Mouse (Mus musculus) cerebellum, adult 2 months (tissue): Measurements from ENCODE around the gene Tcf3. TPM values are rescaled to one million over a fixed set of nuclear protein-coding genes. Genes with fewer than 3 reads are reported as not detected.
A peak's percentile ranks its signal among the peaks of the same experiment; 100 is the strongest.

Experiments used
- DNase-seq, 2 experiments: peaks; one replicate each; pipeline ENCODE4 v3.0.0; 2021
- H3K27ac ChIP-seq: fragments of 200-500 bp; 2 replicates; pipeline ENCODE4 v1.5.1; 2012; ENCODE audit warnings: low read length, control low read depth, inconsistent platforms; ENCODE audit not compliant: insufficient read depth
- H3K27me3 ChIP-seq: fragments of 200-500 bp; 2 replicates; pipeline ENCODE4 v1.6.1; 2012; ENCODE audit warnings: inconsistent platforms, mild to moderate bottlenecking, low read length, moderate library complexity; ENCODE audit not compliant: control insufficient read depth, insufficient read depth
- H3K4me1 ChIP-seq: fragments of 200-500 bp; 2 replicates; pipeline ENCODE4 v1.6.1; 2011; ENCODE audit warnings: low read length; ENCODE audit not compliant: control insufficient read depth, insufficient read depth
- H3K4me3 ChIP-seq: fragments of 200-500 bp; replicated peaks from 2 replicates; pipeline ENCODE3; 2011; ENCODE audit warnings: mild to moderate bottlenecking, low read depth, low read length, control low read depth; ENCODE audit not compliant: insufficient read depth
- CTCF ChIP-seq: fragments of 200-500 bp; IDR thresholded peaks from 2 replicates; pipeline ENCODE4 v1.5.1; 2011; ENCODE audit warnings: low read depth, mild to moderate bottlenecking, control low read depth, low read length, moderate library complexity, borderline replicate concordance; ENCODE audit not compliant: insufficient read depth
- POLR2A ChIP-seq: fragments of 200-500 bp; IDR thresholded peaks from 2 replicates; pipeline ENCODE4 v1.6.1; 2011; ENCODE audit warnings: low read length, control low read depth, borderline replicate concordance; ENCODE audit not compliant: insufficient read depth
- WGBS: fragments of 180-500 bp; shearing (Covaris S2); methylation state at CpG from one replicate; pipeline ENCODE4 v1.1.7; 2018; 5-methylcytosine and 5-hydroxymethylcytosine counted together
- polyA plus RNA-seq: library from polyadenylated mRNA; depleted of rRNA; stranded (reverse); fragments of >200 nt; gene quantifications from 2 replicates; pipeline ENCODE4 v1.2.3, GENCODE M21; 2012

Gene Tcf3
- polyA plus RNA-seq, 1 experiment: 34.2 TPM

DNA sequence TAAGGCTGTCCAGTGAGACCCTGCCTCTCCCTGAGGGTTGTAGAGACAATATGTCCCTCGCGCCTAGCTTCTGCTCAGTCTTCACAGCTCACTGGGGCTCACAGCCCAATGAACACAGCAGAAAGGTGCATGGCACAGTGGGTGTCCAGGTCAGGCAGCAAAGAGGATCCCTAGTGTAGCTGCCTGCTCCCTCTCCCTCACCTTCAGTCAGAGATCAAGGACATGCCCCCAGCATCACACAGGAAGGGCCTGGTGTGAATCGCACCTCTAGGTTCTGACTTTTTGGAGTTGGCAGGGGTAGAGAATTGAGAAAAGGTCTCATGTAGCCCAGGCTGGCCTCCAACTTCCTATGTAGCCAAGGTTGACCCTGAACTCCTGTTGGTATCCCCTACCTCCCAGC is 1.4 kb upstream of the Tcf3 start:
- peaks cover 5% of the 10 kb centered on the region for H3K4me1 ChIP-seq
- no peak overlapping the region for H3K27ac ChIP-seq
- 70% methylated on average over 3 of the region's 3 CpGs for WGBS
- DNase-seq: peak in 1 of 2 experiments; percentile 27
- no peak overlapping the region for H3K4me3 ChIP-seq
- H3K27me3 ChIP-seq: no peaks in the 10 kb centered on the region
- TF ChIP-seq POLR2A (no peak), CTCF (no peak)

DNA sequence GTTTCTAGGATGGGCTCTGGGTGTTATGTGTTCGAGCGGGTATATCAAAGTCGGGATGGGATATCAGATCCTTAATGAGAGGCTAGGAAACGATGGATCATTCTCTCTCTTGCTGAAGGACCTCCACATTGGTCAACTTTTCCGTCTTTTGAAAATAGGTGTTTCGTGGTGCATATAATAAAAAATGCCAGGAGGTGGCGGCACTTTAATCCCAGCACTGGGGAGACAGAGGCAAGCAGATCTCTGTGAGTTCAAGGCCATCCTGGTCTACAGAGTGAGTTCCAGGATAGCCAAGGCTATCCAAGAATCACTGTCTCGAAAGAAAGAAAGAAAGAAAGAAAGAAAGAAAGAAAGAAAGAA is 766 bp upstream of the Tcf3 start:
- WGBS: 9% methylated on average over 8 of the region's 8 CpGs
- no peak overlapping the region for H3K27ac ChIP-seq
- H3K4me3 ChIP-seq: no peak overlapping the region
- H3K27me3 ChIP-seq: no peaks in the 10 kb centered on the region
- TF ChIP-seq POLR2A (no peak), CTCF (no peak)
- peaks cover 5% of the 10 kb centered on the region for H3K4me1 ChIP-seq
- no peak for DNase-seq

- DNase-seq: peak in 1 of 2 experiments; percentile 52
- peak overlapping the region; percentile 78 for H3K27ac ChIP-seq
- H3K4me1 ChIP-seq: peaks cover 5% of the 10 kb centered on the region
- TF ChIP-seq CTCF: no peak
- TF ChIP-seq POLR2A: no peak
- peak overlapping the region; percentile 62 for H3K4me3 ChIP-seq
- under 1% methylated on average over 59 of the region's 60 CpGs for WGBS
- no peaks in the 10 kb centered on the region for H3K27me3 ChIP-seq
These were observed 423 bp downstream of the Tcf3 start for GRCm38 (mm10) chr10:80432936-80433512.

DNA sequence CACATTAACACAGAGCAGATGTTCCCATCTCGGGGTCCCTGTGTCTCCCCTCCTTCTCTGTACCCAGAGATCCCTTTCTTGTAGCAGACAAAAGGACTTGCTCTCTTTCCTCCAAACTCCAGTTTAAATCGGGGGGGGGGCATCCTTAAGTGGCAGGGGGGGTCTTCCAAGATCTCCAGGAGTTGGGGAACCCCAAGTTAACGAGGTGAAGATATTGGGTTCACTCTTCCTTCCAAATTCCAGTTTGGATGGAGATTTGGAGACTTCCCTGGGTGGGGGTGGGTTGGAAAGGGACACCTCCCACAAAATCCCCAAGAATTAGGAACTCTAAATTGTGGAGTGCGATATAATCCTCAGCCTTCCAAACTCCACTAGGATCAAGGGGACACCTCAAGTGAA is 1.1 kb downstream of the Tcf3 start:
- Histone ChIP-seq H3K27me3 (no peaks in the 10 kb centered on the region), H3K4me1 (peaks cover 5% of the 10 kb centered on the region), H3K27ac (no peak overlapping the region), H3K4me3 (peak overlapping the region; percentile 62)
- TF ChIP-seq POLR2A (no peak), CTCF (no peak)
- no peak for DNase-seq
- 7% methylated on average over 4 of the region's 4 CpGs for WGBS

- H3K27ac ChIP-seq: no peak overlapping the region
- TF ChIP-seq POLR2A (no peak), CTCF (no peak)
These were observed 1.7 kb downstream of the Tcf3 start for GRCm38 (mm10) chr10:80431570-80432386.

GRCm38 (mm10) chr10:80430375-80430980 is 3.0 kb downstream of the Tcf3 start:
- H3K4me1 ChIP-seq: peaks cover 5% of the 10 kb centered on the region

More at GRCm38 (mm10) chr10:80431570-80432386, 1.7 kb downstream of the Tcf3 start:
- no peak overlapping the region for H3K4me3 ChIP-seq
- no peak for DNase-seq
- H3K4me1 ChIP-seq: peaks cover 5% of the 10 kb centered on the region
- H3K27me3 ChIP-seq: no peaks in the 10 kb centered on the region
- WGBS: 17% methylated on average over 16 of the region's 16 CpGs

GRCm38 (mm10) chr10:80429800-80430199 is 3.6 kb downstream of the Tcf3 start:
- Histone ChIP-seq H3K27me3 (no peaks in the 10 kb centered on the region), H3K4me1 (peaks cover 5% of the 10 kb centered on the region), H3K27ac (no peak overlapping the region), H3K4me3 (no peak overlapping the region)
- WGBS: 76% methylated on average over 8 of the region's 8 CpGs
- TF ChIP-seq POLR2A: no peak
- TF ChIP-seq CTCF: no peak
- no peak for DNase-seq

More at GRCm38 (mm10) chr10:80430375-80430980, 3.0 kb downstream of the Tcf3 start:
- H3K27ac ChIP-seq: no peak overlapping the region
- TF ChIP-seq CTCF: no peak
- no peak for TF ChIP-seq POLR2A
- no peak for DNase-seq
- no peak overlapping the region for H3K4me3 ChIP-seq
- WGBS: 48% methylated on average over 8 of the region's 8 CpGs
- H3K27me3 ChIP-seq: no peaks in the 10 kb centered on the region

- no peak for TF ChIP-seq CTCF
These were observed 8.4 kb downstream of the Tcf3 start for GRCm38 (mm10) chr10:80425041-80425440.

More at GRCm38 (mm10) chr10:80425041-80425440, 8.4 kb downstream of the Tcf3 start:
- H3K4me1 ChIP-seq: peaks cover 4% of the 10 kb centered on the region; the same call in 1 of the 2 replicates
- no peak for DNase-seq
- H3K4me3 ChIP-seq: no peak overlapping the region
- no peaks in the 10 kb centered on the region for H3K27me3 ChIP-seq
- 94% methylated on average over 3 of the region's 3 CpGs for WGBS
- H3K27ac ChIP-seq: no peak overlapping the region
